Mouse (Mus musculus) cortical plate, adult 2 months (tissue): ENCODE measurements at regions not wholly inside any gene's neighbourhood (a gene's known extent, or its start where the extent isn't known, plus 50 kb on each side); places are given as distances from the start of the nearest gene placed in this dataset.

ENCODE experiments used
- CTCF ChIP-seq: fragments of 200-500 bp; IDR thresholded peaks from 2 replicates; pipeline ENCODE4 v1.5.1; 2011; ENCODE audit warnings: mild to moderate bottlenecking, control low read depth, low read length; ENCODE audit not compliant: insufficient read depth; ENCODE audit errors: extremely low read depth
- POLR2A ChIP-seq: fragments of 200-500 bp; IDR thresholded peaks from 2 replicates; pipeline ENCODE4 v1.6.1; 2011; ENCODE audit warnings: mild to moderate bottlenecking, low read length, control low read depth; ENCODE audit not compliant: insufficient read depth; ENCODE audit errors: extremely low read depth

GRCm38 (mm10) chr9:68077329-68077728 lies 237.1 kb downstream of the Vps13c start:
- TF ChIP-seq CTCF (no peak), POLR2A (no peak)
